Mouse (Mus musculus) embryonic facial prominence, embryonic 14.5 days (tissue): ENCODE results near the gene Trim46. TPM values are rescaled to one million over a fixed set of nuclear protein-coding genes. Genes with fewer than 3 reads are reported as not detected.

Source experiments
- ATAC-seq: fragments of 200-750 bp; cut with Nextera tagmentation; 2 replicates; pipeline ENCODE4 v1.8.0; 2017; ENCODE audit warnings: low read depth, moderate number of reproducible peaks, moderate TSS enrichment
- DNase-seq: peaks from one replicate; pipeline ENCODE4 v3.0.0-alpha.2; 2015; ENCODE audit warnings: low spot score
- H3K27ac ChIP-seq: fragments of 300-500 bp; sonication (generic); replicated peaks from 2 replicates; pipeline ENCODE4 v1.5.1; 2014; ENCODE audit warnings: low read depth, mild to moderate bottlenecking, low read length, moderate library complexity
- H3K27me3 ChIP-seq: fragments of 300-500 bp; sonication (generic); replicated peaks from 2 replicates; pipeline ENCODE4 v1.6.1; 2014; ENCODE audit warnings: low read length; ENCODE audit not compliant: control insufficient read depth, insufficient read depth
- H3K36me3 ChIP-seq: fragments of 300-500 bp; sonication (generic); 2 replicates; pipeline ENCODE4 v1.6.1; 2014; ENCODE audit warnings: low read length, mixed read lengths; ENCODE audit not compliant: control insufficient read depth, insufficient read depth
- H3K4me1 ChIP-seq: fragments of 300-500 bp; sonication (generic); 2 replicates; pipeline ENCODE4 v1.6.1; 2014; ENCODE audit warnings: antibody characterized with exemption, low read length; ENCODE audit not compliant: control insufficient read depth, insufficient read depth
- H3K4me2 ChIP-seq: fragments of 300-500 bp; sonication (generic); 2 replicates; pipeline ENCODE4 v1.6.1; 2014; ENCODE audit warnings: low read depth, mild to moderate bottlenecking, low read length, moderate library complexity, mixed read lengths
- H3K4me3 ChIP-seq: fragments of 300-500 bp; sonication (generic); 2 replicates; pipeline ENCODE4 v1.5.1; 2014; ENCODE audit warnings: low read depth, mild to moderate bottlenecking, low read length
- H3K9ac ChIP-seq: fragments of 300-500 bp; sonication (generic); 2 replicates; pipeline ENCODE4 v1.6.1; 2014; ENCODE audit warnings: low read depth, mild to moderate bottlenecking, low read length, moderate library complexity, mixed read lengths
- H3K9me3 ChIP-seq: fragments of 300-500 bp; sonication (generic); 2 replicates; pipeline ENCODE4 v1.6.1; 2016; ENCODE audit warnings: low read length; ENCODE audit not compliant: control insufficient read depth
- WGBS: fragments of 180-500 bp; shearing (Covaris S2); extraction: QIAGEN DNeasy Blood & Tissue Kit; methylation state at CpG from one replicate; pipeline ENCODE4 v1.1.7; 2014; 5-methylcytosine and 5-hydroxymethylcytosine counted together
- polyA plus RNA-seq: library from polyadenylated mRNA; unstranded; fragments of >200 nt; fragmentation: Nextera tagmentation; extraction: Ambion mirVana; gene quantifications from 2 replicates; pipeline ENCODE4 v1.2.1, GENCODE M21; 2014

Gene Trim46
- polyA plus RNA-seq, 1 experiment from 2014 or later: 3.7 TPM

- no peak overlapping the region for H3K27ac ChIP-seq
- H3K4me1 ChIP-seq: no peaks in the 10 kb centered on the region
- H3K9ac ChIP-seq: no peak overlapping the region
- H3K36me3 ChIP-seq: peaks cover 31% of the 10 kb centered on the region; the same call in 1 of the 2 replicates
- ATAC-seq (no peak), DNase-seq (no peak)
- no peak overlapping the region for H3K4me2 ChIP-seq
- H3K27me3 ChIP-seq: no peaks in the 10 kb centered on the region
- WGBS: 87% methylated on average over 10 of the region's 10 CpGs
- no peaks in the 10 kb centered on the region for H3K9me3 ChIP-seq
- H3K4me3 ChIP-seq: no peak overlapping the region
These were observed 9.6 kb downstream of the Trim46 start for GRCm38 (mm10) chr3:89236516-89236915.

- no peak overlapping the region for H3K27ac ChIP-seq
- no peak for DNase-seq
- H3K27me3 ChIP-seq: no peaks in the 10 kb centered on the region
- ATAC-seq: no peak
- H3K4me3 ChIP-seq: no peak overlapping the region
- WGBS: 74% methylated on average over 13 of the region's 14 CpGs
- H3K9me3 ChIP-seq: no peaks in the 10 kb centered on the region
- H3K4me1 ChIP-seq: 0 out of 2 replicates have a peak, but pooled peaks cover 2% of the 10 kb centered on the region
- peaks cover 22% of the 10 kb centered on the region; the same call in 1 of the 2 replicates for H3K36me3 ChIP-seq
- H3K4me2 ChIP-seq: no peak overlapping the region
- H3K9ac ChIP-seq: no peak overlapping the region
These were observed 12.5 kb downstream of the Trim46 start for GRCm38 (mm10) chr3:89233562-89234110.

- 60% methylated on average over 5 of the region's 6 CpGs for WGBS
- Histone ChIP-seq H3K27me3 (no peaks in the 10 kb centered on the region), H3K4me2 (no peak overlapping the region), H3K4me1 (0 out of 2 replicates have a peak, but pooled peaks cover 6% of the 10 kb centered on the region), H3K27ac (no peak overlapping the region), H3K36me3 (0 out of 2 replicates have a peak, but pooled peaks cover 14% of the 10 kb centered on the region), H3K9ac (no peak overlapping the region), H3K4me3 (no peak overlapping the region), H3K9me3 (no peaks in the 10 kb centered on the region)
- ATAC-seq (no peak), DNase-seq (no peak)
These were observed 13.5 kb downstream of the Trim46 start for GRCm38 (mm10) chr3:89232614-89233013.

GRCm38 (mm10) chr3:89231772-89232275, 14.3 kb downstream of the Trim46 start:
- ATAC-seq (no peak), DNase-seq (no peak)
- no peak overlapping the region for H3K9ac ChIP-seq
- H3K4me3 ChIP-seq: no peak overlapping the region
- H3K4me1 ChIP-seq: peaks cover 9% of the 10 kb centered on the region
- no peak overlapping the region for H3K4me2 ChIP-seq
- no peaks in the 10 kb centered on the region for H3K9me3 ChIP-seq
- 0 out of 2 replicates have a peak, but pooled peaks cover 9% of the 10 kb centered on the region for H3K36me3 ChIP-seq
- no peak overlapping the region for H3K27ac ChIP-seq
- 77% methylated on average over 16 of the region's 16 CpGs for WGBS
- no peaks in the 10 kb centered on the region for H3K27me3 ChIP-seq

- Histone ChIP-seq H3K4me3 (no peak overlapping the region), H3K27me3 (no peaks in the 10 kb centered on the region), H3K4me2 (no peak overlapping the region), H3K9ac (no peak overlapping the region), H3K27ac (no peak overlapping the region), H3K4me1 (peaks cover 13% of the 10 kb centered on the region), H3K36me3 (0 out of 2 replicates have a peak, but pooled peaks cover 9% of the 10 kb centered on the region), H3K9me3 (no peaks in the 10 kb centered on the region)
- ATAC-seq (no peak), DNase-seq (no peak)
- 64% methylated on average over 7 of the region's 7 CpGs for WGBS
These were observed 14.8 kb downstream of the Trim46 start for GRCm38 (mm10) chr3:89231345-89231744.

- Histone ChIP-seq H3K9me3 (no peaks in the 10 kb centered on the region), H3K27me3 (no peaks in the 10 kb centered on the region), H3K4me1 (peaks cover 18% of the 10 kb centered on the region), H3K4me3 (no peak overlapping the region), H3K27ac (no peak overlapping the region), H3K9ac (no peak overlapping the region), H3K4me2 (no peak overlapping the region), H3K36me3 (peaks cover 7% of the 10 kb centered on the region; the same call in 1 of the 2 replicates)
- ATAC-seq: no peak
- DNase-seq: no peak
- WGBS: 92% methylated on average over 2 of the region's 2 CpGs
These were observed 15.5 kb downstream of the Trim46 start for GRCm38 (mm10) chr3:89230561-89230960.

- Histone ChIP-seq H3K27me3 (no peaks in the 10 kb centered on the region), H3K9me3 (no peaks in the 10 kb centered on the region), H3K4me3 (no peak overlapping the region), H3K36me3 (peaks cover 10% of the 10 kb centered on the region), H3K4me2 (no peak overlapping the region), H3K27ac (no peak overlapping the region), H3K9ac (no peak overlapping the region), H3K4me1 (peaks cover 18% of the 10 kb centered on the region)
- ATAC-seq: no peak
- no peak for DNase-seq
- 58% methylated on average over 4 of the region's 4 CpGs for WGBS
These were observed 16.8 kb downstream of the Trim46 start for GRCm38 (mm10) chr3:89229276-89229675.

- Histone ChIP-seq H3K9ac (peak within 1 kb of the TSS; percentile 53), H3K9me3 (no peaks in the 10 kb centered on the region), H3K4me2 (peak within 1 kb of the TSS; percentile 67), H3K27ac (peak within 1 kb of the TSS; percentile 86), H3K4me1 (peaks cover 18% of the 10 kb centered on the region), H3K36me3 (peaks cover 11% of the 10 kb centered on the region), H3K4me3 (peak within 1 kb of the TSS; percentile 38), H3K27me3 (no peaks in the 10 kb centered on the region)
- ATAC-seq: no peak
- WGBS: 28% methylated on average over 10 of the region's 10 CpGs
- no peak for DNase-seq
These were observed 17.3 kb downstream of the Trim46 start, which contains the start of gene Muc1 for GRCm38 (mm10) chr3:89228836-89229235. Muc1 (plus strand) TSS chr3:89229057.

- Histone ChIP-seq H3K9me3 (no peaks in the 10 kb centered on the region), H3K27ac (peak overlapping the region; percentile 86), H3K4me2 (peak overlapping the region; percentile 67), H3K9ac (peak overlapping the region; percentile 53), H3K4me1 (peaks cover 18% of the 10 kb centered on the region), H3K36me3 (peaks cover 11% of the 10 kb centered on the region), H3K27me3 (no peaks in the 10 kb centered on the region), H3K4me3 (peak overlapping the region; percentile 38)
- DNase-seq: peak; percentile 89
- WGBS: under 1% methylated on average over 19 of the region's 20 CpGs
- ATAC-seq: peak; percentile 51
These were observed 17.9 kb downstream of the Trim46 start for GRCm38 (mm10) chr3:89228180-89228549.
